Mouse (Mus musculus): ENCODE results near the gene Pus10. TPM values are rescaled to one million over a fixed set of nuclear protein-coding genes. Genes with fewer than 3 reads are reported as not detected.

Gene Pus10
- polyA plus RNA-seq, 1 experiment from 2014 or later: 27.5 TPM

DNA sequence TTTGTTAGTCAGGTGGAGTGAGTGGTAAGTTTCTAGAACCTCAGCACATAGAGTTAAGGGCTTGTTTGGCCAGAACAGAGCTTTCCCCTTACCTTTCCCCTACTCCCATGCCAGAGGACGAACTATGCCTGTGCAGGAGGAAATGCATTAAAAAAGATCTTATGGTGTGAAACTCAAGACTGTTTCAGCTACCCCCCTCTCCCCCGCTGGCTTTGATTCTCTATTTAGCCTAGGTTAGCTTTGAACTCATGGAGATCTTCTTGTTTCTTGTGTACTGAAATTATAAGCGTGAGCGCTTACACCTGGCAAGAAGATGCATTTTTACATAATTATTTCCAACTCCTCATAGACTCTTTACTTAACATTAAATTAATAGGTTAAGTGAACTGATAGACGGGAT lies 1.1 kb downstream of the Pus10 start:
- WGBS: 6% methylated on average over 5 of the region's 5 CpGs
- Histone ChIP-seq H3K27me3 (no peaks in the 10 kb centered on the region), H3K4me1 (peaks cover 21% of the 10 kb centered on the region; the same call in 1 of the 2 replicates)

DNA sequence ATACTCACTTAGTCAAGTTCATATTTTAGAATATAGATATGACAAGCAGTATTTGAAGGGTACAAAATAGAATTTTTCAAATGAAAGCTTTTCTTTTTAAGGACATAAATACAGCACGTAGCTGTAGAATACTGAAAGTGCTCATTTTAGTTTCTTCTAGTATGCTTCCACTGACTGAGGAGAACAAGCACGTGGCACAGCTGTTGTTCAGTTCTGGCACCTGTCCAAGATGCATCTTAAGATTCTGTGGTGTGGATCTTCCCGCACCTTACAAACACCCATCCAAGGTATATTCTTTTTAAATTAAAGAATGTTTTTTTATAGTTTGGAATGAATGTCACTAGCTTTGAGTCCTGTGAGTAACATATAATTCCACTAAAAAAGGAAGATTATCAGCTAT lies 1.7 kb downstream of the Pus10 start:
- Histone ChIP-seq H3K4me2 (replicated peaks) (peak overlapping the region; percentile 64), H3K36me3 (peaks cover 13% of the 10 kb centered on the region), H3K4me3 (peak overlapping the region; percentile 93), H3K9ac (no peak overlapping the region), H3K27me3 (no peaks in the 10 kb centered on the region), H3K27ac (no peak overlapping the region), H3K9me3 (no peaks in the 10 kb centered on the region), H3K4me1 (peaks cover 19% of the 10 kb centered on the region; the same call in 1 of the 2 replicates)
- 56% methylated on average over 3 of the region's 3 CpGs for WGBS
- ATAC-seq (ENCODE audit: low FRiP score, low read depth): no peak

More for the DNA sequence above, 1.1 kb downstream of the Pus10 start:
- no peak for ATAC-seq (ENCODE audit: low FRiP score, low read depth)
- H3K27ac ChIP-seq: peak overlapping the region; percentile 96
- H3K4me2 ChIP-seq (replicated peaks): peak overlapping the region; percentile 64
- peaks cover 12% of the 10 kb centered on the region for H3K36me3 ChIP-seq
- peak overlapping the region; percentile 93 for H3K4me3 ChIP-seq
- H3K9ac ChIP-seq: peak overlapping the region; percentile 91
- H3K9me3 ChIP-seq: no peaks in the 10 kb centered on the region

DNA sequence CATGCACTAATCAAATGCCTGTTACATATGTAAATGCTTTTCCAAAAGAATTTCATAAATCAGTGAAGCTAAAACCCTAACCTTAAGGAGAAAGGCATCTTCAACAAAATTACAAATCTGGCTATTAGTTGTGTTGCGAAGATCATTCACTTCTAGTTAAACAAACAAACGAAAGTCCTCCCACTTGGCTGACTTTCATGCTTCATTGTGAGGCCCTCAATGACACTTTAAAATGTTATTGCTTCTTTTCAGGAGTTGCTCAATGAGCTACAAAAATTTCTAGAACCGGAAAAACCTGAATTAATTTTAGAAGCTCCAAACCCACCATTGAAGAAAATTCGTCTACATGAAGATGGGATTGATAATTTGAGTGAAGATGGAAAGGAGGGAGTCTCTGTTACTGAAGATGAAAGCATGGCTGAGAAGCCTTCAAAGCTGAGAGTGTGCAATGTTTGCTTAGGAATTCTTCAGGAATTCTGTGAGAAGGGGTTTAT lies 6.8 kb downstream of the Pus10 start:
- no peak for ATAC-seq (ENCODE audit: low FRiP score, low read depth)
- H3K9me3 ChIP-seq: no peaks in the 10 kb centered on the region
- H3K4me2 ChIP-seq (replicated peaks): no peak overlapping the region
- H3K4me1 ChIP-seq: 0 out of 2 replicates have a peak, but pooled peaks cover under 1% of the 10 kb centered on the region
- H3K36me3 ChIP-seq: peaks cover 55% of the 10 kb centered on the region
- no peak overlapping the region for H3K9ac ChIP-seq
- H3K4me3 ChIP-seq: no peak overlapping the region
- no peak overlapping the region for H3K27ac ChIP-seq
- WGBS: 89% methylated on average over 4 of the region's 4 CpGs
- H3K27me3 ChIP-seq: no peaks in the 10 kb centered on the region

DNA sequence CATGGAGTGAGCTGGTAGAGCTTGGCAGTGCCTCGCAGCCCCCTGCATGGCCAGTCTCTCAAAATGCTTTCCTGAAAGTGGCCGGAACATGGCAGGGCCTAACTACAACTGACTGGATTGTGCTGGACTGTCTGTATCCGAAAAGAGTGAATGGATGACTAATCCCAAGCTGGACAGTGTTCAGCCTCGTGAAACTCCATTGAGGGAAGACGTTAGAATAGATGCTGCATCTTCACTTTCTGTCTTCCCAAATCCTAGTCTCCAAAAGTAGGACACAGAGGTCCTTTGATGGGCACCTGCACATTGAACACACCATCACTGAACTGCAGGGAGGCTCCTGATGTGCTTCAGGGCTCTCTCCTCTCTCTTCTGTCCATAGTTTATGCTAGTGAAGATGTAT lies 10.6 kb downstream of the Pus10 start:
- Histone ChIP-seq H3K9me3 (no peaks in the 10 kb centered on the region), H3K4me2 (replicated peaks) (no peak overlapping the region), H3K4me3 (no peak overlapping the region), H3K27ac (no peak overlapping the region), H3K9ac (no peak overlapping the region), H3K27me3 (no peaks in the 10 kb centered on the region), H3K4me1 (no peaks in the 10 kb centered on the region), H3K36me3 (peaks cover 63% of the 10 kb centered on the region)
- no peak for ATAC-seq (ENCODE audit: low FRiP score, low read depth)
- WGBS: 93% methylated on average over 5 of the region's 5 CpGs

DNA sequence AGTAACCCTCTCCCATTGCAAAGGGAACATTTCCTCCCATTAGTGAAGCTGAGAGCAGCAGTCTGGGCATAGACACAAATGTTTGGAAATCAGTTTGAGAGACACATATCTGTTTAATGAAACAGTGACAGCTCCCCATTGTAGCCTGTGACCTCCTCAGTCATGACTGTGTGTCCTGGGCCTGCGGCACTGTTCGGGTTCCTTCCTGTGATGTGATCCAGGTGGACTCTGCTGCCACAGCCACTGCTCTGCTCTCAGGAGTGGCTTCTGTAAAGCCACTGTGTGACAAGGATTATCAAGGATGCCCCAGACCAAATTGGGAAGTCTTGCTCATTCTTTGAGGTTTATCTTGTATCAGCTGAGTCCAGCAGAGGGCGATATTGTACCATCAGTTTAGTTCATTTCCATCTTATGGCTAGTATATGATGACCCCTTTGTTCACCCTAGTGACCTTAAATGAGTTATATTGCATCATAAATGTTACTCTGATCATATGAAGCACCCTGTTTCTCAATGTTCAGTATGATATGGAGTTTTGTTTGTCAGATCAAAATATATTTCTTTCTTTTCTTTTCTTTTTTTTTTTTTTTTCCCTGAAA lies 13.7 kb downstream of the Pus10 start:
- Histone ChIP-seq H3K4me1 (no peaks in the 10 kb centered on the region), H3K9ac (no peak overlapping the region), H3K36me3 (peaks cover 61% of the 10 kb centered on the region), H3K9me3 (no peaks in the 10 kb centered on the region), H3K4me3 (no peak overlapping the region), H3K27ac (no peak overlapping the region), H3K27me3 (no peaks in the 10 kb centered on the region), H3K4me2 (replicated peaks) (no peak overlapping the region)
- ATAC-seq (ENCODE audit: low FRiP score, low read depth): peak; percentile 36; the same call in 1 of the 2 replicates
- WGBS: 41% methylated on average over 3 of the region's 3 CpGs

DNA sequence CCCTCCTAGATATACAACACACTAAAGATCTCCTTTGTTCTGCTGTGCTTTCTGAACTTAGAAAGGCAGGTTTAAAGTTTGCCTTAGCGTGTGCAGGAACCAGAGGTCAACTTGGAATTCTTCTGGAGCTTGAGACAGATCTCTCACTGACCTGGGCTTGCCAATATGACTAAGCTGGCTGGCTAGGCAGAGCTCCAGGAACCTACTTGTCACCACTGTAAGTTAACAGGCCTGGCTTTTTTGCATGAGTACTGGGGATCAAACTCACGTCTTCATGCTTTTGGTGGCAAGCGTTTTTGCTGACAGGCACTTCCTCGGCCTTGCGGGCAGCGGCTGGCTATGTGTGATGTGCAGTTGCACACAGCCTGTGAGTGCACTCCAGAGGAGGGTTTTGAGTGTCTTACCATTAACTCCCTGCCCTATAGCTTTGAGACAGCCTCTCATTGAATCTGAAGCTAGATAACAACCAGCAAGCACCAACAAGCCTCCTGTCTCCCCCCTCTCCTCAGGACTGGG lies 15.0 kb downstream of the Pus10 start:
- ATAC-seq (ENCODE audit: low FRiP score, low read depth): no peak
- H3K36me3 ChIP-seq: peaks cover 52% of the 10 kb centered on the region
- 89% methylated on average over 6 of the region's 6 CpGs for WGBS

DNA sequence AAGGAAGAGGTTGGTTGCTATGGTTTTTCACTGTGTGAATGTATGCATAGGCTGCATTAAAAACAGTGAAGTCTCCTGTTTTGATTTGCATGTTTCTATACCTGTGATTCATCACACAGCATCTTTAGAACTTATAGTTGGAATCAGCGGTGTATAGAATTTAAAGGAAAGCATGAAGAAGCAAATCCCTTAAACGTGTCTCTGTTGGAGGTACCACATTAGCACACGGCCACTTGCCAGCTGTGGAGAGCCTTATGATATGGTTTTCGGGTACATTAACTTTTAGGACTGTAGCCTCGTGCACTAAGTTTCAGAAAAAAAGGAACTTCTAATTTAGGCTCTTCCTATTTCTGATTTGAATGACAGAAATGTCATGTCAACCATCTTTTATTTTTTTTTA lies 17.1 kb downstream of the Pus10 start:
- Histone ChIP-seq H3K27me3 (no peaks in the 10 kb centered on the region), H3K4me3 (no peak overlapping the region), H3K36me3 (peaks cover 50% of the 10 kb centered on the region), H3K9me3 (no peaks in the 10 kb centered on the region), H3K9ac (no peak overlapping the region), H3K4me2 (replicated peaks) (no peak overlapping the region), H3K4me1 (no peaks in the 10 kb centered on the region), H3K27ac (no peak overlapping the region)
- 86% methylated on average over 5 of the region's 5 CpGs for WGBS
- ATAC-seq (ENCODE audit: low FRiP score, low read depth): no peak

More for the DNA sequence above, 15.0 kb downstream of the Pus10 start:
- Histone ChIP-seq H3K9ac (no peak overlapping the region), H3K4me3 (no peak overlapping the region), H3K9me3 (no peaks in the 10 kb centered on the region), H3K27me3 (no peaks in the 10 kb centered on the region), H3K4me2 (replicated peaks) (no peak overlapping the region), H3K4me1 (no peaks in the 10 kb centered on the region), H3K27ac (no peak overlapping the region)

DNA sequence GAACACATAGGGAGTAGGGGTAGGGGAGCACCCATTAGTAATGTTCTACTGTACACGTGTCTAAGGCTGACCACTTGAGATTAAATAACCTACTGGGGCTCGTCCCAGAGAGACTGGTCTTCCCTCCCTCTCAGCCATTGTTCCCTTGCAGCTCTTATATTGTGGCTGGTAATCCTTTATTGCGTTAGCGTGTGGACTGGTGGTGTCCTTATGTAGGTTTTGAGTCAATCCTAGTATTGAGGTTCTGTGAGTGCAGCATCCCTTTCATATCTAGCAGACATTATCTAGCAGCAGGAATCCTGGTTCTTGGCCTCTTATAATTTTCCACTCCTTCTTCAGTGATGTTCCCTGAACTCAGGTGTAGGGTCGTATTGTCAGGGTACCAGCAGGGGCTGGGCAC lies 21.2 kb downstream of the Pus10 start:
- Histone ChIP-seq H3K36me3 (peaks cover 36% of the 10 kb centered on the region), H3K4me1 (no peaks in the 10 kb centered on the region), H3K9ac (no peak overlapping the region), H3K27me3 (no peaks in the 10 kb centered on the region), H3K4me2 (replicated peaks) (no peak overlapping the region), H3K27ac (no peak overlapping the region), H3K9me3 (no peaks in the 10 kb centered on the region), H3K4me3 (no peak overlapping the region)
- WGBS: 87% methylated on average over 5 of the region's 5 CpGs
- no peak for ATAC-seq (ENCODE audit: low FRiP score, low read depth)

DNA sequence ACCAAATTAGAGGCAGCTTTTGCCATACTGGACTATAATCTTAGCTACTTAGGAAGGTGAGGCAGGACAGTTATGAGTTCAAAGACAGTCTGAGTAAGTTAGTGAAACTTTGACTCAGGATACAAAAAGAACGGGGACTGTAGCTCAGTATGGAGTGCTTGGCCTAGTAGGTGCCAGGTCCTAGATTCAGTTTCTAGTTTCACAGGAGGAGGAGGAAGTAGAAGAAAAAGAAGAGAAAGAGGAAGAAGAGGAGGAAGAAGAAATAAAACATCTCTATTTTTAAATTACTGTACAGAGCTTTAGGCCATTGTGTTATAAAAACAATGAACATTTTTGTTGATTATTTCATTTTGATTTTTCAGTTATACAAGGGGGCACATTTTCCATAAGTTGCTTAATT lies 22.6 kb downstream of the Pus10 start:
- Histone ChIP-seq H3K9ac (no peak overlapping the region), H3K4me2 (replicated peaks) (no peak overlapping the region), H3K9me3 (no peaks in the 10 kb centered on the region), H3K27me3 (no peaks in the 10 kb centered on the region), H3K36me3 (peaks cover 29% of the 10 kb centered on the region), H3K4me3 (no peak overlapping the region), H3K4me1 (no peaks in the 10 kb centered on the region), H3K27ac (no peak overlapping the region)
- no peak for ATAC-seq (ENCODE audit: low FRiP score, low read depth)
- WGBS: 87% methylated on average over 1 of the region's 1 CpGs

DNA sequence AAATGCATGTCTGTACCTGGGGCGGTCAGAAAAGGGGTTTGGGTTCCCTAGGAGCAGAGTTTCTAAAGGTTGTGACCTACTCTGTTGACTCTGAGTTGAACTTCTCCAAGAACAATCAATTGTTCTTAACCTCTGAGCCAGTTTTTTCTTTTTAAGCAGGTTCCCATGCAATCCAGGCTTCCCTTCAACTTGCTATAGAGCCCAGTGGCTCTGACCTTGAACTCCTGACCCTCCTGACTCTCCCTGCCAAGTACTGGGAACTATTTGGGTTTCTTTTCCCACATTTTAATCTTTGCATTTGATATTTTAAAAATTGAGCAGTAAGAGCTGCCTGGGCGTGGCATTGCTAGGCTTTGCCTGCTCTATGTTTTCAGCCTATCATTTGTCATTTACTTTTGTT lies 27.8 kb downstream of the Pus10 start:
- Histone ChIP-seq H3K9ac (no peak overlapping the region), H3K4me1 (no peaks in the 10 kb centered on the region), H3K9me3 (no peaks in the 10 kb centered on the region), H3K27ac (no peak overlapping the region), H3K27me3 (no peaks in the 10 kb centered on the region), H3K4me3 (no peak overlapping the region), H3K36me3 (peaks cover 6% of the 10 kb centered on the region), H3K4me2 (replicated peaks) (no peak overlapping the region)
- 89% methylated on average over 2 of the region's 2 CpGs for WGBS
- no peak for ATAC-seq (ENCODE audit: low FRiP score, low read depth)

DNA sequence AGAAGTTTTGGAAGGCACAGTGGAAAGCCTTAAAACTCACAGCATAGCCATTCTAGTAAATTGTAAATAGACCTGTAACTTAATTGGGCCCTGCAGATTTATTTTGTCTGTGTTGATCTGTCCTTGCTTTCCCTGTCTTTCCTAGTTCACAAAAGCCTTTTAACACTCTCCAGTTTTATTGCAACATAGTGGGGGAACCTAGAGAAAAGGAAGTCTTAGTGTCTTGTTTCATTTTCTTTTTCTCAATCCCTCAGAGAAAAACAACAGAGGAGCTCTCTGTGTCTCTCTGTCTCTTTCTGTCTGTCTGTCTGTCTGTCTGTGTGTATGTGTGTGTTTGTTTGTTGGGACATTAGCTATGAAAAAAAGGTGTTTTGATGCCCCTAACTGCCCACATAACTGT lies 30.4 kb downstream of the Pus10 start:
- Histone ChIP-seq H3K27me3 (no peaks in the 10 kb centered on the region), H3K4me1 (0 out of 2 replicates have a peak, but pooled peaks cover 3% of the 10 kb centered on the region), H3K27ac (no peak overlapping the region), H3K36me3 (no peaks in the 10 kb centered on the region; the same call in 1 of the 2 replicates), H3K4me3 (no peak overlapping the region), H3K9ac (no peak overlapping the region), H3K9me3 (no peaks in the 10 kb centered on the region), H3K4me2 (replicated peaks) (no peak overlapping the region)
- no peak for ATAC-seq (ENCODE audit: low FRiP score, low read depth)

DNA sequence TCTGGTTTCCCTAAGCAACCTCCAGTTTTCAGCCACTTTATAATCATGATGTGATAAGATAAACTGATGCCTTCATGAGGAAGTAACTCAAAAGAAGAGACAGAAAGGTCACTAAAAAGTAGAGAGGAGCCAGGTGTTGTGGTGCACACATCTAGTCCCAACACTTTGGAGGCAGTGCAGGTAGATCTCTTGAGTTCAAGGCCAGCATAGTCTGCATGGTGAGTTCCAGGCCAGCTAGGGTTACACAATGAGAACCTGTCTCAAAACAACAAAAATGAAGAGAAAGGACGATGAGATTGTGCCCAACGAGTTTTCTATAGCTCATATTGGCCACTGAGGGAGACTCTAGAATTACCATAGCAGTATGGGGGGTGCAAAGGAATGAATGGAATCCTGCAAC lies 33.1 kb downstream of the Pus10 start:
- Histone ChIP-seq H3K36me3 (peaks cover 10% of the 10 kb centered on the region), H3K9me3 (no peaks in the 10 kb centered on the region), H3K9ac (no peak overlapping the region), H3K27me3 (no peaks in the 10 kb centered on the region), H3K4me3 (no peak overlapping the region), H3K27ac (no peak overlapping the region), H3K4me1 (0 out of 2 replicates have a peak, but pooled peaks cover 3% of the 10 kb centered on the region), H3K4me2 (replicated peaks) (no peak overlapping the region)
- no peak for ATAC-seq (ENCODE audit: low FRiP score, low read depth)
- WGBS: 75% methylated on average over 2 of the region's 2 CpGs
